Mouse (Mus musculus): Measurements from ENCODE around the gene Galnt18. TPM values are rescaled to one million over a fixed set of nuclear protein-coding genes. Genes with fewer than 3 reads are reported as not detected.

The Galnt18 gene
- polyA plus RNA-seq, 1 experiment from 2014 or later = 4.4 TPM

GRCm38 (mm10) chr7:111589506-111590125 is 190.2 kb downstream of the Galnt18 start:
- ATAC-seq (ENCODE audit: low FRiP score) (no peak), DNase-seq (ENCODE audit: low spot score, missing footprints) (no peak)
- WGBS = 78% methylated on average over 5 of the region's 5 CpGs
- Histone ChIP-seq H3K4me2 (no peak overlapping the region), H3K4me1 (ENCODE audit: control insufficient read depth, insufficient read depth, low read length) (no peaks in the 10 kb centered on the region), H3K27me3 (ENCODE audit: control insufficient read depth, insufficient read depth, low read length) (no peaks in the 10 kb centered on the region), H3K27ac (ENCODE audit: low read depth, low read length) (no peak overlapping the region), H3K36me3 (ENCODE audit: control insufficient read depth, insufficient read depth, low read length) (no peaks in the 10 kb centered on the region), H3K4me3 (ENCODE audit: low read depth, low read length) (no peak overlapping the region), H3K9ac (ENCODE audit: low read length) (no peak overlapping the region), H3K9me3 (ENCODE audit: control insufficient read depth, low read length) (no peaks in the 10 kb centered on the region)

GRCm38 (mm10) chr7:111588291-111588781 is 191.4 kb downstream of the Galnt18 start:
- DNase-seq (ENCODE audit: low spot score, missing footprints) = no peak
- H3K36me3 ChIP-seq (ENCODE audit: control insufficient read depth, insufficient read depth, low read length) = no peaks in the 10 kb centered on the region
- ATAC-seq (ENCODE audit: low FRiP score) = no peak
- no peaks in the 10 kb centered on the region for H3K4me1 ChIP-seq (ENCODE audit: control insufficient read depth, insufficient read depth, low read length)
- H3K27ac ChIP-seq (ENCODE audit: low read depth, low read length) = no peak overlapping the region
- 90% methylated on average over 4 of the region's 4 CpGs for WGBS
- no peak overlapping the region for H3K4me3 ChIP-seq (ENCODE audit: low read depth, low read length)
- H3K9ac ChIP-seq (ENCODE audit: low read length) = no peak overlapping the region
- no peak overlapping the region for H3K4me2 ChIP-seq
- H3K9me3 ChIP-seq (ENCODE audit: control insufficient read depth, low read length) = no peaks in the 10 kb centered on the region
- no peaks in the 10 kb centered on the region for H3K27me3 ChIP-seq (ENCODE audit: control insufficient read depth, insufficient read depth, low read length)

GRCm38 (mm10) chr7:111580547-111580946 is 199.2 kb downstream of the Galnt18 start:
- H3K27me3 ChIP-seq (ENCODE audit: control insufficient read depth, insufficient read depth, low read length) = no peaks in the 10 kb centered on the region
- no peak overlapping the region for H3K4me2 ChIP-seq
- H3K9ac ChIP-seq (ENCODE audit: low read length) = no peak overlapping the region
- H3K4me1 ChIP-seq (ENCODE audit: control insufficient read depth, insufficient read depth, low read length) = no peaks in the 10 kb centered on the region
- H3K4me3 ChIP-seq (ENCODE audit: low read depth, low read length) = no peak overlapping the region
- H3K9me3 ChIP-seq (ENCODE audit: control insufficient read depth, low read length) = no peaks in the 10 kb centered on the region
- no peak overlapping the region for H3K27ac ChIP-seq (ENCODE audit: low read depth, low read length)
- DNase-seq (ENCODE audit: low spot score, missing footprints) (no peak), ATAC-seq (ENCODE audit: low FRiP score) (no peak)
- 85% methylated on average over 6 of the region's 6 CpGs for WGBS
- no peaks in the 10 kb centered on the region for H3K36me3 ChIP-seq (ENCODE audit: control insufficient read depth, insufficient read depth, low read length)

GRCm38 (mm10) chr7:111575096-111575495 is 204.7 kb downstream of the Galnt18 start:
- ATAC-seq (ENCODE audit: low FRiP score) (no peak), DNase-seq (ENCODE audit: low spot score, missing footprints) (no peak)
- H3K9ac ChIP-seq (ENCODE audit: low read length) = no peak overlapping the region
- no peak overlapping the region for H3K27ac ChIP-seq (ENCODE audit: low read depth, low read length)
- H3K9me3 ChIP-seq (ENCODE audit: control insufficient read depth, low read length) = no peaks in the 10 kb centered on the region
- H3K4me2 ChIP-seq = no peak overlapping the region
- 81% methylated on average over 2 of the region's 2 CpGs for WGBS
- H3K36me3 ChIP-seq (ENCODE audit: control insufficient read depth, insufficient read depth, low read length) = no peaks in the 10 kb centered on the region
- H3K4me3 ChIP-seq (ENCODE audit: low read depth, low read length) = no peak overlapping the region
- H3K27me3 ChIP-seq (ENCODE audit: control insufficient read depth, insufficient read depth, low read length) = no peaks in the 10 kb centered on the region
- H3K4me1 ChIP-seq (ENCODE audit: control insufficient read depth, insufficient read depth, low read length) = no peaks in the 10 kb centered on the region

GRCm38 (mm10) chr7:111572336-111572735 is 207.4 kb downstream of the Galnt18 start:
- H3K4me1 ChIP-seq (ENCODE audit: control insufficient read depth, insufficient read depth, low read length) = no peaks in the 10 kb centered on the region
- H3K9me3 ChIP-seq (ENCODE audit: control insufficient read depth, low read length) = no peaks in the 10 kb centered on the region
- no peak overlapping the region for H3K4me3 ChIP-seq (ENCODE audit: low read depth, low read length)
- no peaks in the 10 kb centered on the region for H3K27me3 ChIP-seq (ENCODE audit: control insufficient read depth, insufficient read depth, low read length)
- no peak overlapping the region for H3K9ac ChIP-seq (ENCODE audit: low read length)
- no peaks in the 10 kb centered on the region for H3K36me3 ChIP-seq (ENCODE audit: control insufficient read depth, insufficient read depth, low read length)
- H3K27ac ChIP-seq (ENCODE audit: low read depth, low read length) = no peak overlapping the region
- ATAC-seq (ENCODE audit: low FRiP score) (no peak), DNase-seq (ENCODE audit: low spot score, missing footprints) (no peak)
- no peak overlapping the region for H3K4me2 ChIP-seq
- 86% methylated on average over 2 of the region's 2 CpGs for WGBS

- H3K9me3 ChIP-seq (ENCODE audit: control insufficient read depth, low read length) = no peaks in the 10 kb centered on the region
- DNase-seq (ENCODE audit: low spot score, missing footprints) (no peak), ATAC-seq (ENCODE audit: low FRiP score) (no peak)
- H3K36me3 ChIP-seq (ENCODE audit: control insufficient read depth, insufficient read depth, low read length) = no peaks in the 10 kb centered on the region
- H3K27ac ChIP-seq (ENCODE audit: low read depth, low read length) = no peak overlapping the region
- no peaks in the 10 kb centered on the region for H3K4me1 ChIP-seq (ENCODE audit: control insufficient read depth, insufficient read depth, low read length)
- H3K9ac ChIP-seq (ENCODE audit: low read length) = no peak overlapping the region
- H3K27me3 ChIP-seq (ENCODE audit: control insufficient read depth, insufficient read depth, low read length) = no peaks in the 10 kb centered on the region
- WGBS = 85% methylated on average over 6 of the region's 6 CpGs
- no peak overlapping the region for H3K4me2 ChIP-seq
- no peak overlapping the region for H3K4me3 ChIP-seq (ENCODE audit: low read depth, low read length)
Observed at GRCm38 (mm10) chr7:111566838-111567237, 212.9 kb downstream of the Galnt18 start.

DNA sequence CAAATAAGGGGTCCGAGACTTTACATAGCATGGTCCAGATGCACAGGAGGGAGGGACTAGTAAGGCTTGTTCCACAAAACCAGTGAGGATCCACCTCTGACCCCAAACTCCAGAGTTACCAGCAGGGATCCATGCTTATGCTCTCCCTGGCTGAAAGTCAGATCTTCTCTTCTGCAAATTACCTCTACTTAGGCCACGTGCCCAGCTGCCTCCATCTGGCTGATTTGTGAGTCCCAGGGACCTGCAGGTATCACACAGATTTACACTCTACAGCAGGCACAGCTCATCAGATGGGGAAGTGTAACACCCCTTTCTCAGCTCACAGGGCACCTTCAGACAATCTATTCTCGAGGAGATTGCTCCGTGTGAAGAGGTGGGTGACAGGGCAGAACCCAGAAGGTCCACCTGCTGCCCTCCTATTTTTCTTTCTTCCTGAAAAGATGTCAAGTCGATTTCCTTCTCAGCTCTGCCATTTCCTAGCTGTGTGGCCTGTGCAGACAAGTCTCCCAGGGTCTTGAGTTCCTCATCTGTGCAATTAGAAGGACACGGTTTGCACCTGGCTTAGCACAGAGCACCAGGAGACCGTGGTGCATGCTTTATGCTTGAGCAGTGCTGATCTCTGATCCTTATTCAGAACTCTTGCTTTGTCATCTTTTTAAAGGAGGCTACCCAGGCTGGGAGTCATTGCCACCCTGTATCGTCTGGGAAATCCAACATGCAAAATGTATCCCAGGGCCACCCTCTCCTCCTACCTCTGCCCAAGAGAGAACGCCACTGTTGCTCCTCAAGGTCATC is 216.3 kb downstream of the Galnt18 start:
- Histone ChIP-seq H3K4me3 (ENCODE audit: low read depth, low read length) (no peak overlapping the region), H3K27me3 (ENCODE audit: control insufficient read depth, insufficient read depth, low read length) (no peaks in the 10 kb centered on the region), H3K9me3 (ENCODE audit: control insufficient read depth, low read length) (no peaks in the 10 kb centered on the region; the same call in 1 of the 2 replicates), H3K9ac (ENCODE audit: low read length) (no peak overlapping the region), H3K36me3 (ENCODE audit: control insufficient read depth, insufficient read depth, low read length) (no peaks in the 10 kb centered on the region), H3K4me1 (ENCODE audit: control insufficient read depth, insufficient read depth, low read length) (no peaks in the 10 kb centered on the region), H3K27ac (ENCODE audit: low read depth, low read length) (no peak overlapping the region), H3K4me2 (no peak overlapping the region)
- no peak for ATAC-seq (ENCODE audit: low FRiP score)
- 77% methylated on average over 9 of the region's 9 CpGs for WGBS
- no peak for DNase-seq (ENCODE audit: low spot score, missing footprints)

DNA sequence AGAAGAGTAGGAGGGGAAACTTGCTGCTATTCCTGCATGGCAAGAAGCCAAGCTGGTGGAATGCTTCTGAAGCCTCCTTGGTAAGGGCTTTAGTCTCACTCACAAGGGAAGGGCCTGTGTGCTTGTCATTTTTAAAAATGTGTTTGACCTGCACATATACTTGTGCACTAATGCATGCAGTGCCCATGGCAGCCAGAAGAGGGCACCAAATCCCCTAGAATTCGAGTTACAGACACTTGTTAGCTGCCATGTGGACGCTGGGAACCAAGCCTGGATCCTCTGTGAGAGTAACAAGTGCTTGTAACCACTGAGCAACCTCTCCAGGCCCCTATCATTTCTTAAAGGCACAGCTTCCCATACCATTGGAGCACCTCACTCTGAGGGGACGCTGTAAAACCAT is 219.7 kb downstream of the Galnt18 start:
- H3K4me3 ChIP-seq (ENCODE audit: low read depth, low read length) = no peak overlapping the region
- WGBS = 75% methylated on average over 3 of the region's 3 CpGs
- H3K4me1 ChIP-seq (ENCODE audit: control insufficient read depth, insufficient read depth, low read length) = no peaks in the 10 kb centered on the region
- H3K9ac ChIP-seq (ENCODE audit: low read length) = no peak overlapping the region
- peak; percentile 61 for DNase-seq (ENCODE audit: low spot score, missing footprints)
- no peaks in the 10 kb centered on the region for H3K36me3 ChIP-seq (ENCODE audit: control insufficient read depth, insufficient read depth, low read length)
- H3K4me2 ChIP-seq = no peak overlapping the region
- H3K27ac ChIP-seq (ENCODE audit: low read depth, low read length) = no peak overlapping the region
- H3K27me3 ChIP-seq (ENCODE audit: control insufficient read depth, insufficient read depth, low read length) = no peaks in the 10 kb centered on the region
- ATAC-seq (ENCODE audit: low FRiP score) = no peak
- no peaks in the 10 kb centered on the region; the same call in 1 of the 2 replicates for H3K9me3 ChIP-seq (ENCODE audit: control insufficient read depth, low read length)

DNA sequence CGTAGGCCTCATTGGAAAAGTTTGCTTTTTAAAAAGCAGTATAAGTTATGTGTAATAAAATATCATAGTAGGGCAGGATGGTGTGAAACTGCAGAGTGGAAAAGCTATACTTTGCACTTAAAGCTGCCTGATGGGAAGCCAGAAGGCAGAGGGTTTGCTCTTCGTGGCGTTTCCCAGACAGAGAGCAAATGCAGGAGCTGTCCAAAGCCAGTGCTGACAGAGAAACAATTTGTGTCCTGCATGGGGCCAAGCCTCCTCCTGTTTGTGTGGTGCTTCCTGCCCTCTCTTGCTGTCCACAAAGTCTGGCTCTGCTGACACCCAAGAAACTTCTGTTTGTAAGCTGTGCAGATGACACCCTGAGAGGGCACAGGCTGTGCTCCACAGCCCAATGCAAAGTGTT is 220.8 kb downstream of the Galnt18 start:
- no peak for ATAC-seq (ENCODE audit: low FRiP score)
- WGBS = 53% methylated on average over 3 of the region's 3 CpGs
- Histone ChIP-seq H3K9ac (ENCODE audit: low read length) (no peak overlapping the region), H3K27me3 (ENCODE audit: control insufficient read depth, insufficient read depth, low read length) (no peaks in the 10 kb centered on the region), H3K4me3 (ENCODE audit: low read depth, low read length) (no peak overlapping the region), H3K27ac (ENCODE audit: low read depth, low read length) (no peak overlapping the region), H3K9me3 (ENCODE audit: control insufficient read depth, low read length) (no peaks in the 10 kb centered on the region; the same call in 1 of the 2 replicates), H3K4me2 (no peak overlapping the region), H3K36me3 (ENCODE audit: control insufficient read depth, insufficient read depth, low read length) (no peaks in the 10 kb centered on the region), H3K4me1 (ENCODE audit: control insufficient read depth, insufficient read depth, low read length) (no peaks in the 10 kb centered on the region)
- no peak for DNase-seq (ENCODE audit: low spot score, missing footprints)

All from midbrain, embryonic 11.5 days (tissue).